Mouse (Mus musculus) T-cell, adult 2 months (primary cell): ENCODE measurements around the gene Pth2.
A peak's percentile ranks its signal among the peaks of the same experiment; 100 is the strongest.
"Not testable (repeated sequence)": the region's sequence is repeated elsewhere in the genome, so short reads cannot be mapped to it uniquely, and the experiment has no call there.

Experiments used
- DNase-seq: peaks from one replicate; pipeline ENCODE4 v3.0.0; 2022; ENCODE audit warnings: low spot score

The Pth2 gene

DNA sequence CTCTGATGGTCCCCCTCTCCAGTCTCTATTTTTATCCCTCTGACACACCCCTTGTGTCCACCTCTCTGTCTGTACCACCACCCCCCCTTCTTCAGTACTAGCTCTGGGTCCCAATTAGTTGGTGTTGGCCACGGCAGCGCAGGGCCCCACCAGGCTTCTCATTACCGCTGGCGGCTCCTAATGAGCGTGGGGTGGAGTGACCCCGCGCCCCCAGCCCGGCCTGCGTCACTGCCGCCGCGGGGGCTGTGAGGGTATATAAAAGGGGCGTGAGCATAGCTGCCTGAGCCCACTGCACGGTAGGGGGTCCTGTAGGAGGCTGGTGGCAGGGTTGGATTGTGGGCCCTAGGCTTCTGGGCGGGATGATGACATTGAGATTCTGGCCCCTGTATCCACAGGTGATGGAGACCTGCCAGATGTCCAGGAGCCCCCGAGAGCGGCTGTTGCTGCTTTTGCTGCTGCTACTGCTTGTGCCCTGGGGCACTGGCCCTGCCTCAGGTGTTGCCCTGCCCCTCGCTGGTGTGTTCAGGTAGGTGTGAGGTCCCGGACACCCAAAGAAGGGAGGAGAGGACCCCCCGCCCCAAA, at the start of gene Pth2:
Gene Pth2 (plus strand): TSS at position 100 of the 582 bp plus-strand sequence.
- no peak for DNase-seq

DNA sequence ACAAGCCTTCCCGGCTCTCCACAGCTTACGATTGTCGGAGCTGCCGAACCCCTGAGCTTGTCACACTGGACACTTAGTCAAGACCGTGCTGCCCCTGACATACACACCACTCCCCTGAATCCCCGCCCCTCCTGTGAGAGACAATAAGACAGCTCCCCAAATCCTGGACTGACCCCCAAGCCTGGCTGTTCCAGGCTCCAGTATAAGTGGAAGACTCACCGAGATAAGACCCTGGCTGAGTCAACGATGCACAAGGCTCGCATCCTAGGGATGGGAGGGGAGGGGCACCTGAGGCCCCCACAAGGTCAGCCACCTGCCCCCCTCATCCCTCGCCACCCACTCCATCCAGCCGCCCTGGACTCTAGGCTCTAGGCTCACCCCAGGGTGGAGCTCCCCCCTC, 48.9 kb upstream of the Pth2 start:
- DNase-seq: no peak

DNA sequence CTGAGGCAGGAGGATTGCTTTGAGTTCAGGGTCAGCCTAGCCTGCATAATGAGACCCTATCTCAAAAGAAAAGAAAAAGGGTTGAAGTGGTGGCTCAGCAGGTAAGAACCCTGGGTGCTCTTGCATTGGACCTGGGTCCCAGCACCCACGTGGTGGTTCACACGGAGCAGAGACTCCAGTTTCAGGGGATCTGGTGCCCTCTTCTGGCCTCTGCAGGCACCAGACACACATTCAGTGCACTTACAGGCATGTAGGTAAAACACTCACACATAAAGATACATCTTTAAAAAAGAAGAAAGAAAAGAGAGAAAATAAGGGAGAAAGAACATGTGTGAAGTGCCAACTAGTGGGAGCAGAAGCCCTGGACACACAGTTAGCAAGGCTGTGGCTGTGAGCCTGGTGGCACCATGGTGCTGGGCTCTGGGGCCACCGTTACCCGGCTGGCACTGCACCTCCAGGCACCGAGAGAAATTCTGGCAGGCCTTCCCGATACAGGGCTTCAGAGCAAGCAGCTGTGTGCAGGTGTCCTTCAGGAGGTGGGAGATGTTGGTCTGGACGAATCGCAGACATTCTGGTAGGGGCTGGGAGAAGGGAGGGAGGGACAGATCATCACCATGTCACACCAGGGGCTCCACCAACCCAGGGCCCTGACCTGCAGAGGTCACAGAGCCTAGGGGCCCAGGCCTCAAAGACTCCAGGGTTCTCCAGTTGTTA, 47.2 kb upstream of the Pth2 start:
- DNase-seq: no peak

DNA sequence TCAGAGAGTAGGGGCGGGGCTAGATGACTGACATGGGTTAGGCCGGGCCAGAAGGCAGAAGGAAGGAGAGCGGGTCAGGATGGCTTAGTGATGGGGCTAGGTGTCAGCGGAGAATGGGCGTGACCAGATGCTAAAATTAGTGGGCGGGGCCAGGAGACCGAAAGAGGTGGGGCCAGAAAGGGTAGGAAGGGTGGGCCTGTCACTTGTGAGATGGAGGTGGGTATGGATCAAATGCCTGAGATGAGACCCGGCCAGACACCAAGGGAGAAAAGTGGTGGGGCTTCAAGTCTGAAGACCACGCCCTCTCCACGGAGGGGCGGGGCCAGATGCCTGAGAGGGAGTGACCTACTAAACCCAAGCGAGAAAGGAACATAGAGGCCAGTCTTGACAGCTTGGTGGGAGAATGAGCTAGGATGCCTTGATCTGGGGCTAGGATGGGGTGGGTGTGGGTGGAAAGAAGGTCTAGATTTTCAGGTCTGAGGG, 46.2 kb upstream of the Pth2 start:
- peak; percentile 51 for DNase-seq

DNA sequence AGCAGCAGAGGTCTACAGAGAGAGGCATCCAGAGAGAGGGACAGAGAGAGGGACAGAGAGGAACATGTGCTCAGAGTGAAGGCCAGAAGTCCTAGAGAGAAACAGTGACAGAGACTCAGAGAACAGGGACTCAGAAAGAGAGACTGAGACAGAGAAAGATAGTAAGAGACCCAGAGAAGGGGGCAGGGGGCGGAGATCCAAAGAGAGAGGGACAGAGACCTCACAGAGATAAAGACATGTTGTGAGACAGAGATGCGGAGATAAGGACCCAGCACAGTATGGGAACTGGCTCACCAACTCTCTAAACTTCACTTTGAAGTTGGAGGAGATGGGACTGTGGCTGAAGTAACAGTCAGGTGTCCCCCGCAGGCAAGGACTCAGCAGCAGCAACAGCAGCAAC, 45.4 kb upstream of the Pth2 start:
- DNase-seq: no peak

DNA sequence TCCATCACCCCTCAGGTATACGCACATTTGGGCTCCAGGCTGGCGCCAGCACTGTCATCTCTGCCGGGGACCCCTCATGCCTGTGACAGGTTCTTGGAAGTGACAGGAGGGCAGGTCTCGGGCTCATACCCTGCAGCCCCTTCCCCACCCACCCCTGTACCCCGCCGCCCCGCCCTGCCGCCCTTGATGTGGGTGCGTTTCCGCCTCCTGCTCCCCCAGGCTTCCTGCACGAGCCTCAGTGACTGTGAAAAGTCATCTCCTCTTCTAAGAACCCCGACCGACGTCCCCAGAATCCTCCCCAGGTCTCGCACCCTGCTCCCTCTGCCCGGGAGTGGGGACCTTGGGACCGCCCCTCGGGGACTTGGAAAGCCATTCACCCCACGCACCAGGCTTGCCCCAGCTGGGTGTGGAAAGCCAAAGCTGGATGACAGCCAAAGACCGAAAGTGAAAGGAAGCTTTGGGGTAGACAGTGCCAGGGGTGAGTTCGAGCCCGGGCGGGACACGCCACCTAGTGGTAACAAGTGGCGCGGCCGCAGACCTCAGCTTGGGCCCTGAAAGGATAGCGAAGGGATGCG, 44.7 kb upstream of the Pth2 start, which contains the start of the genes Gm45713 and Flt3l:
Gene Gm45713 (minus strand): TSS at position 239 of the 575 bp plus-strand sequence.
Gene Flt3l (minus strand): TSS at position 440 of the 575 bp plus-strand sequence.
- DNase-seq: peak; percentile 92

DNA sequence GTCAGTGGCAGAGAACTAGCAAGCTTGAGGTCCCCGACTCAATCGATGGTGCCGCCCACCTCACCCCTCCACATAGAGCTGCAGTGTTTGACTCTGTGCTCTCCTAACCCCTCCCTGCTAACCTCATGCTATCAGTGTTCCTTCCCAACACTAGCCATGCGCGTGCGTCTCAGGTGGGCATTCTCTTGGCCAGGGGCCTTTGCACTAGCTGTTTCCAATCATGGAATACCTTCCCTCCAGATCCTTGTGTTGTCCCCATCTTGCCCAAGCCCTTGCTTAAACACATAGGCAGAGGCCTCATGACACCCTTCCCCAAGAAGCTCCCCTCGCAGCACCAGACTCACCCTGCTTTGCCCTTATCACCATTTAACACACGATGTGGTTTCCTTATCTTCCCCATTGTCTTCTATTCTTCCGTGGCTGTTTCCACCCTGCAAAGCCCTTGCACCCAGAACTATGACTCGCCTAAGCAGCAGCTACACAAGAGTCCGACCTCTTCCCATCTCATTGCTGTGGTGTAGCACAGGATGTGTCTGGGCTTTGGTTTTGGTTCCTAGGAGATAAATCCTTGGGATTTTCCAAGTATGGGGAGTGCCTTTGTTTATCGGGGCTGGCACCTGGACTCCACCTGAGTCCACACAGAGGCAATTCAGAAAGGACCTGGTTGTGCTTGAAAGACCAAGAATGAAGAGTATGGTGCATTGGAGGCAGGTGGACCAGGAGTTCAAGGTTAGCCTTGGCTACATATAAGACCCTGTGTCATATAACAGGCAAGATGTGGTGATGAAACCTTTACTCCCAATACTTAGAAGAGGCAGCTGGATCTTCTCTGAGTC, 43.4 kb upstream of the Pth2 start:
- no peak for DNase-seq

DNA sequence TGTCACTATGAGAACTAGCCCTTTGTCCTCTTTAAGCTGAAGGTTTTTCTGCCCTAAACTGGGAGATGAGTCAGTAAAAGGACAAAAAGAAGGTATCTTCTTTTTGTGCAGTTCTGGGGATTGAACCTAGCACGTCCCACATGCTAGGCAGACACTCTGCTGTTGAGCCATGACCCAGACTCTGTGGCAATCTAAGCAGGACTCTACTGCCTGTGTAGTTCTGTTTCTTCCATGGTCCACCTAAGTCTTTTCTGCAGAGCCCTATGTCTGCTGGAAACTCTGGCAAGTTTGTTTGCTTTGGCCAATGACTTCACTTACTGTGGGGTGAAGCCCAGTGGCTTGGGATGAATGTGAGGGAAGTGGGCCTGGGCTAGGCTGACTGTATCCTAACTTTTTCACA, 42.4 kb upstream of the Pth2 start:
- DNase-seq: no peak

DNA sequence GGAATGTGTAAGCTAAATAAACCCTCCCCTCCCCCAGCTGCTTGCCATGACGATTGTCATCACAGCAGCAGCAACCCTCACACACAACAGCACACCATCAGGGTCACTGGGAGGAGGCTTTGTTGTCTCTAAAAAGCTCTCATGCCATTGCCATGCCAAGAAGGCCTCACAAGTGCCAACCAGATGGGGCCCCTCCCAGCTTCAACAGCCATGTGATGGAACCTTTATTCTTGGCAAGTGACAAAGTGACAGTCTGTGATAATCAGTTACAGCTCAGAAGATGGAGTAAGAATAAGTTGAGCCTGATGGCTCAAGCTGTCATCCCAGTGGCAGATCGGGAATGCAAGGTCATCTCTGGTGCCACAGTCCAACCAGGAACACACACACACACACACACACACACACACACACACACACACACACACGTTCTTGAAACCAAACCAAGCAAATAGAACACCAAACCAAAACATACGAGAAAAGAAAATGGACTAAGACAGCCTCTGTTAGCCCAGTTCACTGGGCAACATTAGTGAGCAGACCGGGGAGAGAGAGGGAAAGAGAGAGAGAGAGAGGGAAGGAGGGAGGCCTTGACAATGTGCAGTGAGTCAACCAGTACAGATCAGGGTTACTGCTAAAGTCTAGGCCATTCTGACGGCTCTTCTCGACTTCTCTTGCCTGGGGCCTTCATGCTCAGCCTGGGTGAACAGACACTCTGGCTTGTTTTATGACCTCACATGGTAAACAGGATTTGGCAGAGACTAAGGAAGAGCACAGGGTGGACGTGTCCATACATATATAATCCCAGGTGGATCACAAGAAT, 40.7 kb upstream of the Pth2 start:
- no peak for DNase-seq

DNA sequence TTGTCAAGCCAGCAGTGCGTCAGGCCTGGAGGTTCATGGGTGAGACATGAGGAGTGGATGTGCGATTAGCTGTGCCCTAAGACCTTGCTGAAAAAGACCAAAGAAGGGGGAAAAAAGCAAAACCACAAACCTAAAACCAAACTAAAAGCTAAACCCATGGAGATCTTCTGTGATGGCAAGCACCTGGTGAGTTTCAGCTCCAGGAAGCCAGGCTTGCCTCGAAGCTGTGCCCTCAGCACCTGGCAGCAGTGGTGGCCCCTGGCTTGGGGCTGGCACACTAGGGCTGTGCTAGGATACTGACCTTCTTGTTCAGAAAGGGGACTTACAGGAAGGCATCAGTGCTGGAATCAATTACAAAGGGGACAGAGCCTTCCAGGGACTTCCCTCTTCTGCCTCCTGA, 39.5 kb upstream of the Pth2 start:
- no peak for DNase-seq

DNA sequence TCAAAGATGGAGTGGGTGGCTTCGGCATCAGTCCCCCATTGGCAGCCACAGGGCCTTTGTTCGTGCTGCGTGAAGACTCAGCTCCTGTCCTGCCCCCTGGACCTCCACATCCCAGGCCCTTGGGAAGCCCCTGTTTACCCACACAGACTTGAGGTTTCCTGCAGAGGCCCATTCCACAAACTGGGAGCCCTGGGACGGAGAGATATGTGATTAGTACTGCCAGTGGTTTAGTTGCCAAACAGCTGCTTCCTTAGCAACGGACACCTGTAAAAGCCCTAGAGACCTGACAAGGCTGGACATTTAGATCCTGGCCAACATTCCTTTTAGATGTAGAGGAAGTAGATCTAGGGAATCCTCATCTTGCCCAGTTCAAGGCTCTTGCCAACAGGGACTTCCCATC, 38.9 kb upstream of the Pth2 start:
- DNase-seq: no peak

DNA sequence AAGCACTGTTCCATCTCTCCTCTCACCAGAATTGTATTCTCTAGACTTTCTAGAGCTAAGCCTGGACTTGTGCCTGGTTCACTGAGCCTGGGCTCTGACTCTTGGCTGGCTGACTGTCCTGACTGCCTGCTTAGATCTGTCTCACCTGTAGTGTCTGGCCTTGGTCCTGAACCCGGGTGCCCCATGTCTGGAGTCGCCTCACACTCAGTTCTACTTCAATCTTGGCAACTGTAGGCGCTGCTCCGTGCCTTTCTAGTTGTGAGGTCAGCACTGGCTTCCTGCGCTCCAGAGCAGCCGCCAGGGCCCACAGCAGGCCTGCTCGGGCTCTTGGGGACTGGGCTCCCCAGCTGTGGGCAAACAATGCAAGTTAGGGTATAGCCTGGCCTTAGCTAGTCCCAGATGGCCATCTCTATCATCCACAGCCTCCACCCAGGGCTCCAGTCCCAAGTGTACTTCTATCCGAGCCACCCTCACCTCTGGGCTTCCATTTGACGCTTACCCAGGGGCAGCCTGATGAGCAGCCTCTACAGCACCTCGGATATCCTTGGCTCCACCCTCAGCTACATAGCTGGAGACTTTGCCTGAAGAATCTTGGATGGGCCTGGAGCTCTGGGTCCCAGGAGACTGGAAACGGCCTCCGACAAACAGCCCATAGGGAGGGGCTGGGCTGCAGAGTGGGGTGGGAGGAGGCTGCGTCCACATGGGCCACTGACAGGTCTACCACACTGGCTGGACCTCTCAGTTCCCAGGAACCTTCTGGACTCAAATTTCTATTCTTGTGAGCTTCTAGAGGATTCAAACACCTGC, 36.2 kb upstream of the Pth2 start:
- DNase-seq: no peak

DNA sequence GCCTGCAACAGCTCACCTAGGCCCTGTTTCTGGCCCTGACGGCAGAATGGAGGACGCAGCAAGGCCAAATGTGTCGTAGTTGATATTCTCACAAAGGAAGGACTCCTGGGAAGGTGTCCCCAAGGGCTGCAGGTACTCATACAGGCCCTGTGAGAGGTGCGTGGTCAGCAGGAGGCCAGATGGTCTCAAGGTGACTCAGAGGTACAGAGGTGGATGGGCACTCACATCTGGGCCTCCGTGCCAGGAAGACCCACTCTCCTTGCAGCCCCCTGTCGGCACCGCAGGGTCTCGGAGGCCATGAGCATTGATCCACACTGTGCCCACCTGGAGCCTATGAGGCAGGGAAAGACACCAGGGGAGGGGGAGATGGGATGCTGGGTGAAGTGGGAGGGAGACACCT, 35.3 kb upstream of the Pth2 start:
- DNase-seq: no peak

DNA sequence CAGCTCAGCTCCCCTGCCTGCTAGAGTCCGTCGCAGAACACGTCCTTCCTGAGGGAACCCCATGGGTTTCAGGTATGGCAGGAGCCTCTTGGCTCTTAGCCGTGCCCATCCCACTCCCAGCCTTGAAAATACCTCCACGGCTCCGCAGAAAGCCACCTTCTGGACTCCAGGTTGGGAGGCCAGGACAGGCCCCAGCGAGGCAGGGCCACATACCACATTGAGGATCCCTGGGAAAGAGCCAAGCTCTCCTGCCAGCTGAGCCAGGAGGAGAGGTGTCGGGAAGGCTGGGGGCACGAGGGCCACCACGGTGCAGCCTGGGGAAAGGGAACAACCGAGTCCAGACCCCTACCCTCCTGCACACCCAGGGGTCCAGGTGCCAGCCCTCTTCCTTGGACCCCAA, 33.5 kb upstream of the Pth2 start:
- DNase-seq: no peak

DNA sequence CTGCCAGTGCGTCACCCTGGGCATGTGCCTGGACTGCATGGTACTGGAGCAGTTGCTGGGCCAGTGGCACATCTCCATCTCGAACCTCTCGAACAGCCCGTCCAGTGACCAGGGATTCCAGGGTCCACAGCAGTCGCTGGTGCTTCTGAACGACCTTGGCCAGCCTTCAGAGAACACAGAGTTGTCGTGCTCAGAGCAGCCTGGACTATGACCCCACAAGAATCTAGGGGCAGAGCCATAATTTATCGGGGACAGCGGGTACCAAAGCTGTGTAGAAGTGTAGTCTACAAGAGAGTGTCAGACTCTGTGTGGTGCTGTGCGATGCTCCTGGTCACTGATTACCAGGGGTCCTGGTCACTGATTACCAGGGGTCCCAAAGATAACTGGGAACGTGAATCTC, 32.9 kb upstream of the Pth2 start:
- no peak for DNase-seq

DNA sequence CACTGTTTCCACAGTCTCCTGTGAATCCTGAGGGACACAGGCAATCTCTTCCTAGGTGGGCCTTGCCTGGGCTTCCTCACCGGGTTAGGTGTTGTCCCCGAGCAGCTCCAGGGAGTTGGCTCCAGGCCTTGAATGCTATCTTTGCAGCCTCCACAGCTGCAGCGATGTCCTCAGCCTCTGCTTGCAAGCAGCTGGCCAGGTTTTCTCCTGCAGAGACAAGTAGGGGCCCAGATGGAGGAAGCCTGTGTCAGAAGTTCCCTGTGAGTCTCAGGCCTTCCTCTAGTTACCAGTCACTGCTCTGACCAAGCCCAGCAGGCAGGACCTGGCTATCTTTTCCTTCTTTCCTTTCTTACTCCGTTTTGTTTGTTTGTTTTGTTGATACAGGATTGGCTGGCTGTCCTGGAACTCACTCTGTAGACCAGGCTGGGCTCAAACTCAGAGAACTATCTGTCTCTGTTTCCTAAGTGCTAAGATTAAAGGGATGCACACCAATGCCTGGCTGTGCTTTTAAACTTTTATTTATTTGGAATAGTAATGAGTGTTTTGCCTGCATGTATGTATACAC, 32.2 kb upstream of the Pth2 start:
- no peak for DNase-seq

DNA sequence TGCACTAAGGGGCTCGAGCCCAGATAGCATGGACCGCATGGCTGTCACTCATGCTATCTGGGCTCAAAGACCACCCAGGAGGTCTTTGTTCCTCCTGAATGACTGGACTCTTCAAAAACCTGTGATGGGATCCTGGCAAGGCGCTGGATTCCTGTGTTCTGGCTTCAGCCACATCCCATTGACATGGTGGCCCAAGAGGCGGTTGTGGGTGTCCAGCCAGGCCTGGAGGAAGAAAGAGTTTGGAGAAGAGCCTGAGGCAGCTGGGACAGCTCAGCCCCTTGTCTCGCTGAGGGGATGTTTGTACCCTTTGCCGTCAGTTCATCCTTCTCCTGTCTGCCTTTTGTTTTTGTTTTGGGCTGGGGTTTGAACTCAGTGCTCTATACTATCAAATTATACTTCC, 31.2 kb upstream of the Pth2 start:
- no peak for DNase-seq

DNA sequence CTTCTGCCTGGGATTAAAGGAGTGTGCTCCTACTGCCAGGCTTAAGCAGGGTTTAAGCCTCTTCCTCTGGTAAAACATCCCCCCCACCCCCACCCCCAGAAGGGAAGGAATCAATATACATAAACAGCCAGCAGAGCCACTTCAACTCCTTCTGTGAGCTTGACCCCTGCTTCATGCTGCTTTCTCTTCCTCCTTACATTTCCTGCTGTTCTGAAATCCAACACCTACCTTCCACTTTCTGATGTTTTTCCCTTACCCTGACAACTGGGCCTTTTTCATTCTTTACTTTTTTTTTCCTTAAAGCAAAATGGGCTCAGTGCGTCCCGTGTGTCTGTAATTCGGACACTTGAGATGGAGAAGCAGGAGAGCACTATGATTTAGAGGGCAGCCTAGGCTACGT, 30.5 kb upstream of the Pth2 start:
- DNase-seq: no peak

DNA sequence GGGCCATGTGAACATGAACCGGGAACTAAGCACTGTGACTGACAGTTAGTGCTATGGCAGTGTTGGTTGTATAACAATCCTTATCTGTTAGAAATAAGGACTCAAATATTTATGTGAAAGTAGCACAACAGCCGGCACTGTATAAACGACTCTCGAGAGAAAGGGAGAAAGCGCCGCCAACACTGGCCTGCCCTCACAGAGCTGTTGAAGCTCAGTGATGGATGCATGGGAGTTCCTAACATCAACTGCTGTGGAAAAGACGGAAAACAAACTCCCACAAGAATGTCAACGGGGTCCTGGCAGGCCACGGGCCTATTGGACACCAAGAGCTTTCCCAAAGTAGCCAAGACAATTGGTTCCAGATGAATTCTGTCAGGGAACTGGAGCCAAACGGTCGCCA, 29.5 kb upstream of the Pth2 start:
- no peak for DNase-seq

DNA sequence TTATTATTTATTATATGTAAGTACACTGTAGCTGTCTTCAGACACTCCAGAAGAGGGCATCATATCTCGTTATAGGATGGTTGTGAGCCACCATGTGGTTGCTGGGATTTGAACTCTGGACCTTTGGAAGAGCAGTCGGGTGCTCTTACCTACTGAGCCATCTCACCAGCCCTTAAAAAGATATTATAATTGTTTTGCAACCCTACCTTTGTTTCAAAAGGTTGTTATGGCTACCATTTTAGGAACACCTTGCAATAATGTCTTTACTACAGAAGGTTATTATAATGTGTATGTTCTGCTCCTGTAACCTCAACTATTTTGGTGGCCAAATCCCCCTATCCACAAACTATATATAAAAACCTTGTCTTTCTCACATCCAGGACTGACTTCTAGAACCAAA, 27.7 kb upstream of the Pth2 start:
- DNase-seq: not testable (repeated sequence)

DNA sequence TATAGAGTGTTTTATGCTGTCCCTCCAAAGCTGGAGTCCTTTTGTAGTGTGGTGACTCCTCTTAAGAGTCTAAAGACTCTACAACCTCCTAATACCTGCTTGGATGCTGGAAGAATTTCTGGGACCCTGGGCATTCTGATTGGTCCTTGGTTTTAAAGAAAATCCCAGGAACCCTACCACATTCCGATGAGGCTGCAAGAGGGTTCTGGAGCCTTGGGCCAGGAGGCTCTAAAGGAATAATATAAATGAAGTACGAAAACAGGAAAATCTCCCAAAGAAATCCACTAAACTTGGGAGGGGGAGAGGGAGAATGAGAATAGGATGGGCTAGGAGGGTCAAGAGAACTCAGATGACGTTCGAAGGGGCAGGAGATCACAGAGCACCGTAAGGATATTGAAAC, 27.2 kb upstream of the Pth2 start:
- DNase-seq: no peak
